Mouse (Mus musculus): ENCODE results near the gene Csad. TPM values are rescaled to one million over a fixed set of nuclear protein-coding genes. Genes with fewer than 3 reads are reported as not detected.
"Not testable (repeated sequence)": the region's sequence is repeated elsewhere in the genome, so short reads cannot be mapped to it uniquely, and the experiment has no call there.

Csad gene
- total RNA-seq, 2 experiments from 2014 or later, result 37.1 to 39.5 TPM

- no peak for DNase-seq
These were observed 29.4 kb upstream of the Csad start for GRCm38 (mm10) chr15:102233896-102234295.

- DNase-seq, result no peak
These were observed 28.2 kb upstream of the Csad start for GRCm38 (mm10) chr15:102232764-102233163.

- DNase-seq, result no peak
These were observed 27.2 kb upstream of the Csad start, which contains the start of gene Itgb7 for GRCm38 (mm10) chr15:102231748-102232147. Gene Itgb7, minus strand, starts transcription at chr15:102231944.

GRCm38 (mm10) chr15:102230408-102231321, 26.1 kb upstream of the Csad start:
- DNase-seq, result no peak

- DNase-seq, result not testable (repeated sequence)
These were observed 21.1 kb upstream of the Csad start for GRCm38 (mm10) chr15:102225619-102226018.

- DNase-seq, result no peak
These were observed 20.6 kb upstream of the Csad start for GRCm38 (mm10) chr15:102224992-102225617.

- DNase-seq, result peak; percentile 81 to 83
These were observed 19.9 kb upstream of the Csad start for GRCm38 (mm10) chr15:102224186-102224991.

- DNase-seq, result no peak
These were observed 17.9 kb upstream of the Csad start for GRCm38 (mm10) chr15:102222386-102222785.

GRCm38 (mm10) chr15:102217325-102217724, 12.8 kb upstream of the Csad start:
- no peak for DNase-seq

GRCm38 (mm10) chr15:102216459-102217228, 12.1 kb upstream of the Csad start:
- no peak for DNase-seq

GRCm38 (mm10) chr15:102215624-102216023, 11.1 kb upstream of the Csad start:
- no peak for DNase-seq

- no peak for DNase-seq
These were observed 9.6 kb upstream of the Csad start for GRCm38 (mm10) chr15:102214132-102214531.

- DNase-seq, result no peak
These were observed 7.4 kb upstream of the Csad start for GRCm38 (mm10) chr15:102211895-102212294.

GRCm38 (mm10) chr15:102210816-102211215, 6.3 kb upstream of the Csad start:
- no peak for DNase-seq

- DNase-seq, result no peak
These were observed 4.6 kb upstream of the Csad start for GRCm38 (mm10) chr15:102209114-102209513.

GRCm38 (mm10) chr15:102208092-102208561, 3.6 kb upstream of the Csad start:
- no peak for DNase-seq

- DNase-seq, result no peak
These were observed 2.8 kb upstream of the Csad start for GRCm38 (mm10) chr15:102207351-102207750.

GRCm38 (mm10) chr15:102205779-102206178, 1.3 kb upstream of the Csad start:
- DNase-seq, result peak; percentile 48 to 50

- peak; percentile 68 to 71 for DNase-seq
These were observed 616 bp downstream of the Csad start for GRCm38 (mm10) chr15:102203835-102204381.

- peak; percentile 94 to 95 for DNase-seq
These were observed 1.3 kb downstream of the Csad start, which contains the start of gene Zfp740 for GRCm38 (mm10) chr15:102202971-102203834. Gene Zfp740, plus strand, starts transcription at chr15:102203249.

Measured in layer of hippocampus, postnatal 36 days (tissue).